Mouse (Mus musculus): ENCODE results near the gene Kifc5b. TPM values are rescaled to one million over a fixed set of nuclear protein-coding genes. Genes with fewer than 3 reads are reported as not detected.
A peak's percentile ranks its signal among the peaks of the same experiment; 100 is the strongest.

The Kifc5b gene
- polyA plus RNA-seq, 2 experiments = 2.7 to 13.8 TPM

DNA sequence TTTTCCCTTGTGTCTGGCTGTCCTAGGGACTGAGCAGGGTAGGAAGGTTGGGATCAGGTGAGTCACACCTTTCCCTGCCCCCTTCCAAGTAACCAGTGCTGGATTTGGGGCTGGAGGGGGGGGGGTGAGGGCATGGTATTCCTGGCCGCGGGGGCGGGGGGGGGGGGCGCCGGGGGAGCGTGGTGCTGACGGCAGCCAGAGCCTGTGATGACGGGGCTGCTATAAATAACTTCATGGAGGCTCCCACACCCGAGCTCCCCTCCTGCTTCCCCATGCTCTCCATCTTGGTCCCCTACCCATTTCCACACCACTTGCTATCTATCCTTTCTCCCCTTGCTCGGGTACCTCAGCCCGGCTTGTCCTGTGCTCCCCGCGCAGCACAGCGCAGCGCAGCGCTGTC lies 36.8 kb downstream of the Kifc5b start:
- no peak for TF ChIP-seq CTCF (IDR thresholded peaks at IDR 0.05; ENCODE audit: low read depth)
- no peak for TF ChIP-seq EP300 (IDR thresholded peaks at IDR 0.05; ENCODE audit: low read depth)
- Histone ChIP-seq H3K9ac (replicated peaks) (no peak overlapping the region), H3K4me2 (ENCODE audit: low read depth) (no peak overlapping the region), H3K36me3 (replicated peaks; ENCODE audit: control insufficient read depth, insufficient read depth, low read depth) (no peaks in the 10 kb centered on the region), H3K4me1 (replicated peaks; ENCODE audit: control insufficient read depth in 2 of 2, insufficient read depth in 2 of 2, low read length in 1 of 2) (peaks cover 26 to 53% of the 10 kb centered on the region in 2 experiments), H3K4me3 (ENCODE audit: insufficient read depth in 1 of 2, low read depth in 2 of 2, low read length in 2 of 2) (no peak overlapping the region), H3K27me3 (ENCODE audit: control insufficient read depth, insufficient read depth, low read length) (no peaks in the 10 kb centered on the region; the same call in 1 of the 2 replicates), H3K9me3 (ENCODE audit: control insufficient read depth, low read length) (no peaks in the 10 kb centered on the region), H3K27ac (no peak overlapping the region)
- DNase-seq (ENCODE audit: low read depth in 3 of 3, low spot score in 3 of 3) (no peak), ATAC-seq (ENCODE audit: insufficient read depth) (no peak)
- WGBS (ENCODE audit: insufficient replicate concordance) = 39% methylated on average over 12 of the region's 16 CpGs

DNA sequence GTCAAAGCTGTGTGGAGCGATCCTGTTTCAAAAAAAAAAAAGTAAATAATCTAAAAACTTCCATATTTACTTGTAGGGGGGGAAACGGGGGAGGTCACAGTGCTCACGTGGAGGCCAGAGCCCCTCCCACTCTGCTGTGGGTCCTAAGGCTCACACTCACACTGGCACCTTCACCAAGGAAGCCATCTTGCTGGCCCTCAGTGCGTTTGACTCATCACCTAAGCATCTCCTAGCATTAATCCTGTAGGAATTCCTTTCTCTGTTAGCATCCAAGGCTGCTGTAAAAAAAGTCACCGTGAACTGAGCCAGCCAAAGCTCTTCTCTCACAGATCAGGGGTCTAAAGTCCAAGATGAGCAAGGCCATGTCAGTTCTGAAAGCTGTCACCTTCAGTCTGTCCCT lies 39.4 kb downstream of the Kifc5b start:
- H3K4me3 ChIP-seq (ENCODE audit: insufficient read depth in 1 of 2, low read depth in 2 of 2, low read length in 2 of 2) = peak overlapping the region; percentile 46 to 54
- peaks cover 26 to 42% of the 10 kb centered on the region in 2 experiments for H3K4me1 ChIP-seq (replicated peaks; ENCODE audit: control insufficient read depth in 2 of 2, insufficient read depth in 2 of 2, low read length in 1 of 2)
- peak overlapping the region; percentile 89 for H3K27ac ChIP-seq
- 57% methylated on average over 5 of the region's 5 CpGs for WGBS (ENCODE audit: insufficient replicate concordance)
- H3K9ac ChIP-seq (replicated peaks) = peak overlapping the region; percentile 47
- ATAC-seq (ENCODE audit: insufficient read depth) (peak; percentile 36; the same call in 1 of the 2 replicates), DNase-seq (ENCODE audit: low read depth in 3 of 3, low spot score in 3 of 3) (no peak)
- TF ChIP-seq CTCF (IDR thresholded peaks at IDR 0.05; ENCODE audit: low read depth) (no peak), EP300 (IDR thresholded peaks at IDR 0.05; ENCODE audit: low read depth) (no peak)
- H3K4me2 ChIP-seq (ENCODE audit: low read depth) = peak overlapping the region; percentile 75
- no peaks in the 10 kb centered on the region; the same call in 1 of the 2 replicates for H3K27me3 ChIP-seq (ENCODE audit: control insufficient read depth, insufficient read depth, low read length)
- H3K9me3 ChIP-seq (ENCODE audit: control insufficient read depth, low read length) = no peaks in the 10 kb centered on the region
- no peaks in the 10 kb centered on the region for H3K36me3 ChIP-seq (replicated peaks; ENCODE audit: control insufficient read depth, insufficient read depth, low read depth)

DNA sequence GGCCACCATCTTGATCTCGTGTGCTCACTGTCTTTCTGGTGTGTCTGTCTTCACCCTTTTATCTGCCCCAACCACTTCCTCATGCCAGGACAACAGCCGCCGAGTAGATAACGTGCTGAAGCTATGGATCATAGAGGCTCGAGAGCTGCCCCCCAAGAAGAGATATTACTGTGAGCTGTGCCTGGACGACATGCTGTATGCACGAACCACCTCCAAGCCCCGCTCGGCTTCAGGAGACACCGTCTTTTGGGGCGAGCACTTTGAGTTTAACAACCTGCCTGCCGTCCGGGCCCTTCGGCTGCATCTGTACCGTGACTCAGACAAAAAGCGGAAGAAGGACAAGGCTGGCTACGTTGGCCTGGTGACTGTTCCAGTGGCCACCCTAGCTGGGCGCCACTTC lies 40.0 kb downstream of the Kifc5b start:
- peak; percentile 76 to 80 (median 79) for DNase-seq (ENCODE audit: low read depth in 3 of 3, low spot score in 3 of 3)
- WGBS (ENCODE audit: insufficient replicate concordance) = 18% methylated on average over 18 of the region's 18 CpGs
- peaks cover 23 to 40% of the 10 kb centered on the region in 2 experiments for H3K4me1 ChIP-seq (replicated peaks; ENCODE audit: control insufficient read depth in 2 of 2, insufficient read depth in 2 of 2, low read length in 1 of 2)
- peak; percentile 87 for ATAC-seq (ENCODE audit: insufficient read depth)
- H3K9ac ChIP-seq (replicated peaks) = peak overlapping the region; percentile 47
- peak overlapping the region; percentile 89 for H3K27ac ChIP-seq
- H3K9me3 ChIP-seq (ENCODE audit: control insufficient read depth, low read length) = no peaks in the 10 kb centered on the region
- H3K36me3 ChIP-seq (replicated peaks; ENCODE audit: control insufficient read depth, insufficient read depth, low read depth) = no peaks in the 10 kb centered on the region
- peak; percentile 85 for TF ChIP-seq EP300 (IDR thresholded peaks at IDR 0.05; ENCODE audit: low read depth)
- TF ChIP-seq CTCF (IDR thresholded peaks at IDR 0.05; ENCODE audit: low read depth) = no peak
- H3K4me2 ChIP-seq (ENCODE audit: low read depth) = peak overlapping the region; percentile 75
- peak overlapping the region; percentile 46 to 54 for H3K4me3 ChIP-seq (ENCODE audit: insufficient read depth in 1 of 2, low read depth in 2 of 2, low read length in 2 of 2)
- no peaks in the 10 kb centered on the region; the same call in 1 of the 2 replicates for H3K27me3 ChIP-seq (ENCODE audit: control insufficient read depth, insufficient read depth, low read length)

DNA sequence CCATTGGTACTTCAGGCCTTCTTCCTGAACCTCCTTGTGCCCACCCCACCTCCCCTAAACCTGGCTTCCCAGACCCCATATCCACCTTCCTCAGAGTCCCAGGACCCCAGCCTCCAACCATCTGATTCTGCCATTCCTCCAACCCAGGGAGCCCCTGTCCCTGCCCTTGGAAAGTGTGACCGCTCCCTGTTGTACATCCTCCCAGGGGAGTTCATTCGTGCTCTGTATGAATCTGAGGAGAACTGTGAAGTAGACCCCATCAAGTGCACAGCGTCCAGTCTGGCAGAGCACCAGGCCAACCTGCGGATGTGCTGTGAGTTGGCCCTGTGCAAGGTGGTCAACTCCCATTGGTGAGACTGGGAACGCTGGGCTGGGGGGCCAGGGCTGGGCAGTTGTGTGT lies 41.0 kb downstream of the Kifc5b start:
- TF ChIP-seq EP300 (IDR thresholded peaks at IDR 0.05; ENCODE audit: low read depth) (no peak), CTCF (IDR thresholded peaks at IDR 0.05; ENCODE audit: low read depth) (no peak)
- Histone ChIP-seq H3K36me3 (replicated peaks; ENCODE audit: control insufficient read depth, insufficient read depth, low read depth) (no peaks in the 10 kb centered on the region), H3K9ac (replicated peaks) (no peak overlapping the region), H3K9me3 (ENCODE audit: control insufficient read depth, low read length) (no peaks in the 10 kb centered on the region), H3K4me2 (ENCODE audit: low read depth) (peak overlapping the region; percentile 75), H3K27ac (no peak overlapping the region), H3K27me3 (ENCODE audit: control insufficient read depth, insufficient read depth, low read length) (no peaks in the 10 kb centered on the region), H3K4me1 (replicated peaks; ENCODE audit: control insufficient read depth in 2 of 2, insufficient read depth in 2 of 2, low read length in 1 of 2) (peaks cover 20 to 34% of the 10 kb centered on the region in 2 experiments), H3K4me3 (ENCODE audit: insufficient read depth in 1 of 2, low read depth in 2 of 2, low read length in 2 of 2) (no peak overlapping the region)
- ATAC-seq (ENCODE audit: insufficient read depth) (no peak), DNase-seq (ENCODE audit: low read depth in 3 of 3, low spot score in 3 of 3) (no peak)
- 89% methylated on average over 5 of the region's 5 CpGs for WGBS (ENCODE audit: insufficient replicate concordance)

DNA sequence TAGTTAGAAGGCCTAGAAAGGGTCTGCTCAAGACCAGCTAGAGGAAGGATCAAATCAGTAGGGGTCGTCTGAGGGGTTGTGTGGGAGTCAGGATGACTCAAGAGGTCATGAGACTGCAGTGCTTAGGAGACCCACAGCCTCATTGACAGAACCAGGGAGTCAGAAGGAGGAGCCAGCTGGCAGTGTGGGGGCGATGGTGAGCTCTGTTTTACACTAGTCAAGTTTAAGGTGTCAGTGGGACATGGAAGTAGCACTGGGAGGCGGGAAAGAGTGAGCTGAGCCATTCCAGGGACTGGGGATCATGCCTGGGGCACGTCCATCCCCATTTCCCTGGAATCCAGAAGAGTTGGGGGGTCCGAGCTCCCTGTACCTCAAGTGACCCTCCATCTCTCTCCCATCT lies 42.0 kb downstream of the Kifc5b start:
- Histone ChIP-seq H3K4me3 (ENCODE audit: insufficient read depth in 1 of 2, low read depth in 2 of 2, low read length in 2 of 2) (no peak overlapping the region), H3K4me1 (replicated peaks; ENCODE audit: control insufficient read depth in 2 of 2, insufficient read depth in 2 of 2, low read length in 1 of 2) (peaks cover 20 to 27% of the 10 kb centered on the region in 2 experiments), H3K9ac (replicated peaks) (no peak overlapping the region), H3K27ac (no peak overlapping the region), H3K36me3 (replicated peaks; ENCODE audit: control insufficient read depth, insufficient read depth, low read depth) (no peaks in the 10 kb centered on the region), H3K27me3 (ENCODE audit: control insufficient read depth, insufficient read depth, low read length) (no peaks in the 10 kb centered on the region), H3K4me2 (ENCODE audit: low read depth) (no peak overlapping the region), H3K9me3 (ENCODE audit: control insufficient read depth, low read length) (no peaks in the 10 kb centered on the region)
- ATAC-seq (ENCODE audit: insufficient read depth) (no peak), DNase-seq (ENCODE audit: low read depth in 3 of 3, low spot score in 3 of 3) (no peak)
- WGBS (ENCODE audit: insufficient replicate concordance) = 47% methylated on average over 5 of the region's 5 CpGs
- TF ChIP-seq CTCF (IDR thresholded peaks at IDR 0.05; ENCODE audit: low read depth) (0 out of 2 replicates have a peak, but pooled peaks have one; percentile 14), EP300 (IDR thresholded peaks at IDR 0.05; ENCODE audit: low read depth) (no peak)

All from liver, embryonic 14.5 days (tissue).